Mouse (Mus musculus) CH12.LX (cell line): ENCODE measurements at regions not wholly inside any gene's neighbourhood (a gene's known extent, or its start where the extent isn't known, plus 50 kb on each side); places are given as distances from the start of the nearest gene placed in this dataset.

Experiments used
- DNase-seq: peaks from one replicate; pipeline ENCODE4 v3.0.0-alpha.2; 2013; ENCODE audit errors: extremely low read depth
- H3K27ac ChIP-seq: 2 replicates; pipeline ENCODE4 v1.5.1; 2012; ENCODE audit warnings: low read depth, mild to moderate bottlenecking, control low read depth, moderate library complexity; ENCODE audit not compliant: insufficient read depth
- H3K27me3 ChIP-seq: replicated peaks from 2 replicates; pipeline ENCODE3; 2012; ENCODE audit warnings: inconsistent platforms
- H3K36me3 ChIP-seq, 2 experiments: replicated peaks in 1 of 2; 2 replicates each; pipeline versions ENCODE3 to v1.6.1; 2012; ENCODE audit warnings: inconsistent platforms in 1 of 2, low read length in 1 of 2, mild to moderate bottlenecking in 1 of 2, mixed read lengths in 1 of 2, moderate library complexity in 1 of 2; ENCODE audit not compliant: control insufficient read depth in 1 of 2, insufficient read depth in 1 of 2
- H3K4me1 ChIP-seq, 2 experiments: 2 replicates each; pipeline ENCODE4 v1.6.1; 2012; ENCODE audit warnings: inconsistent platforms in 1 of 2, moderate library complexity in 1 of 2; ENCODE audit not compliant: insufficient read depth in 2 of 2, control insufficient read depth in 1 of 2
- H3K4me2 ChIP-seq: 2 replicates; pipeline ENCODE4 v1.6.1; 2012; ENCODE audit warnings: low read depth, mild to moderate bottlenecking, control low read depth; ENCODE audit not compliant: poor library complexity, insufficient read depth, severe bottlenecking
- H3K4me3 ChIP-seq, 3 experiments: fragments of 150-350 bp in 1 of 3; sonication (generic) in 1 of 3; replicated peaks in 1 of 3; 2 replicates each; pipeline versions ENCODE3 to v1.5.1; 2011 to 2012; ENCODE audit warnings: low read depth in 2 of 3, low read length in 2 of 3, mild to moderate bottlenecking in 2 of 3, moderate library complexity in 2 of 3, control low read depth in 1 of 3, improper control_type of control experiment in 1 of 3, inconsistent platforms in 1 of 3, mixed read lengths in 1 of 3; ENCODE audit not compliant: poor library complexity in 1 of 3
- H3K79me2 ChIP-seq: replicated peaks from 2 replicates; pipeline ENCODE4 v1.6.1; 2012; ENCODE audit warnings: mild to moderate bottlenecking, moderate library complexity; ENCODE audit not compliant: control insufficient read depth, poor library complexity, insufficient read depth, severe bottlenecking; ENCODE audit errors: extremely low read depth
- H3K9ac ChIP-seq: 2 replicates; pipeline ENCODE4 v1.6.1; 2012; ENCODE audit warnings: low read depth, mild to moderate bottlenecking, control low read depth, moderate library complexity; ENCODE audit not compliant: insufficient read depth
- H3K9me3 ChIP-seq: replicated peaks from 2 replicates; pipeline ENCODE3; 2012; ENCODE audit warnings: low read length, inconsistent platforms, mixed read lengths
- BHLHE40 ChIP-seq: IDR thresholded peaks from 2 replicates; pipeline ENCODE4 v1.6.1; 2011; ENCODE audit warnings: mild to moderate bottlenecking, low read depth, low read length, improper control_type of control experiment
- E2F4 ChIP-seq: IDR thresholded peaks from 2 replicates; pipeline ENCODE4 v1.6.1; 2011; ENCODE audit warnings: low read depth, low read length, improper control_type of control experiment; ENCODE audit not compliant: insufficient replicate concordance
- EP300 ChIP-seq: IDR thresholded peaks from 2 replicates; pipeline ENCODE4 v1.6.1; 2011; ENCODE audit warnings: low read length, improper control_type of control experiment
- ETS1 ChIP-seq: conservative IDR thresholded peaks from 2 replicates; pipeline ENCODE4 v1.6.1; 2012; ENCODE audit warnings: low read depth, mild to moderate bottlenecking, inconsistent platforms, low read length, improper control_type of control experiment, moderate library complexity
- GABPA ChIP-seq: IDR thresholded peaks from 2 replicates; pipeline ENCODE4 v1.6.1; 2012; ENCODE audit warnings: low read depth, low read length, improper control_type of control experiment, inconsistent platforms; ENCODE audit not compliant: insufficient replicate concordance
- HCFC1 ChIP-seq: IDR thresholded peaks from 2 replicates; pipeline ENCODE4 v1.6.1; 2012; ENCODE audit warnings: low read depth, mild to moderate bottlenecking, inconsistent platforms, low read length, improper control_type of control experiment
- JUN ChIP-seq: IDR thresholded peaks from 2 replicates; pipeline ENCODE4 v1.6.1; 2011; ENCODE audit warnings: low read depth, mild to moderate bottlenecking, low read length, improper control_type of control experiment, moderate library complexity; ENCODE audit not compliant: insufficient read depth
- KAT2A ChIP-seq: IDR thresholded peaks from 2 replicates; pipeline ENCODE4 v1.6.1; 2012; ENCODE audit warnings: low read length, improper control_type of control experiment, inconsistent platforms; ENCODE audit not compliant: insufficient replicate concordance
- MAFK ChIP-seq: IDR thresholded peaks from 2 replicates; pipeline ENCODE4 v1.6.1; 2011; ENCODE audit warnings: low read length, improper control_type of control experiment; ENCODE audit not compliant: insufficient replicate concordance
- MAZ ChIP-seq: IDR thresholded peaks from 2 replicates; pipeline ENCODE4 v1.6.1; 2012; ENCODE audit warnings: low read depth, mild to moderate bottlenecking, inconsistent platforms, low read length, improper control_type of control experiment, moderate library complexity
- MEF2A ChIP-seq: IDR thresholded peaks from 2 replicates; pipeline ENCODE4 v1.6.1; 2014; ENCODE audit warnings: low read depth, mild to moderate bottlenecking, inconsistent platforms, low read length, improper control_type of control experiment, borderline replicate concordance
- MXI1 ChIP-seq: IDR thresholded peaks from 2 replicates; pipeline ENCODE4 v1.6.1; 2011; ENCODE audit warnings: mild to moderate bottlenecking, low read depth, low read length, improper control_type of control experiment
- MYC ChIP-seq: IDR thresholded peaks from 2 replicates; pipeline ENCODE4 v1.6.1; 2011; ENCODE audit warnings: low read depth, mild to moderate bottlenecking, improper control_type of control experiment, low read length
- NELFE ChIP-seq: IDR thresholded peaks from 2 replicates; pipeline ENCODE4 v1.6.1; 2011; ENCODE audit warnings: low read depth, low read length, improper control_type of control experiment
- NRF1 ChIP-seq: IDR thresholded peaks from 2 replicates; pipeline ENCODE4 v1.6.1; 2014; ENCODE audit warnings: low read depth, mild to moderate bottlenecking, inconsistent platforms, low read length, improper control_type of control experiment, moderate library complexity
- PAX5 ChIP-seq: IDR thresholded peaks from 2 replicates; pipeline ENCODE4 v1.6.1; 2012; ENCODE audit warnings: low read length, inconsistent platforms, mixed read lengths
- POLR2AphosphoS2 ChIP-seq: IDR thresholded peaks from 2 replicates; pipeline ENCODE4 v1.6.1; 2011; ENCODE audit warnings: low read depth, low read length, improper control_type of control experiment
- RAD21 ChIP-seq: IDR thresholded peaks from 2 replicates; pipeline ENCODE4 v1.6.1; 2011; ENCODE audit warnings: low read depth, mild to moderate bottlenecking, low read length, improper control_type of control experiment, moderate library complexity
- RCOR1 ChIP-seq: conservative IDR thresholded peaks from 2 replicates; pipeline ENCODE4 v1.6.1; 2012; ENCODE audit warnings: low read depth, mild to moderate bottlenecking, inconsistent platforms, low read length, improper control_type of control experiment
- SIN3A ChIP-seq: IDR thresholded peaks from 2 replicates; pipeline ENCODE4 v1.6.1; 2012; ENCODE audit warnings: low read length, improper control_type of control experiment, inconsistent platforms
- SMC3 ChIP-seq: IDR thresholded peaks from 2 replicates; pipeline ENCODE4 v1.6.1; 2011; ENCODE audit warnings: low read depth, low read length, improper control_type of control experiment
- TCF12 ChIP-seq: IDR thresholded peaks from 2 replicates; pipeline ENCODE4 v1.6.1; 2014; ENCODE audit warnings: low read depth, mild to moderate bottlenecking, inconsistent platforms, low read length, improper control_type of control experiment
- ZMIZ1 ChIP-seq: IDR thresholded peaks from 2 replicates; pipeline ENCODE4 v1.6.1; 2012; ENCODE audit warnings: low read depth, mild to moderate bottlenecking, inconsistent platforms, low read length, improper control_type of control experiment
- dilution Hi-C: fragments of 300-500 bp; cut with MboI; formaldehyde crosslinking; loops from 2 replicates; pipeline ENCODE4 v1.14.3; 2020; ENCODE audit warnings: low sequenced_read_pairs; ENCODE audit not compliant: extremely low pct_unique_long_range_greater_than_20kb, extremely low pct_ligation_motif_present
- in situ Hi-C: fragments of 300-500 bp; cut with MboI; formaldehyde crosslinking; loops from 3 replicates; pipeline ENCODE4 v1.14.3; 2019; ENCODE audit warnings: low sequenced_read_pairs, low pct_ligation_motif_present, low pct_unique_long_range_greater_than_20kb, mixed read lengths

- H3K9ac ChIP-seq, result no peak overlapping the region
- no peaks in the 10 kb centered on the region for H3K36me3 ChIP-seq
- no peaks in the 10 kb centered on the region for H3K79me2 ChIP-seq
- no peak for TF ChIP-seq POLR2AphosphoS2
- no peak for TF ChIP-seq E2F4
- TF ChIP-seq ETS1, result no peak
- TF ChIP-seq NRF1, result no peak
- TF ChIP-seq PAX5, result no peak
- TF ChIP-seq BHLHE40, result no peak
- TF ChIP-seq TCF12, result no peak
- TF ChIP-seq MAZ, result no peak
- no peak for TF ChIP-seq MYC
- no peak for TF ChIP-seq SMC3
- TF ChIP-seq JUN, result no peak
- TF ChIP-seq ZMIZ1, result no peak
- no peak for TF ChIP-seq MXI1
- no peak for TF ChIP-seq MAFK
- DNase-seq, result no peak
- H3K4me3 ChIP-seq, result no peak overlapping the region
- in situ Hi-C loops, result no loop called here
- no peak overlapping the region for H3K4me2 ChIP-seq
- dilution Hi-C loops, result no loop called here
- no peaks in the 10 kb centered on the region for H3K27me3 ChIP-seq
- H3K27ac ChIP-seq, result no peak overlapping the region
- H3K9me3 ChIP-seq, result peaks cover 2% of the 10 kb centered on the region
- no peaks in the 10 kb centered on the region for H3K4me1 ChIP-seq
These were observed 356.8 kb upstream of the Acvr2a start for GRCm38 (mm10) chr2:48457117-48457516.

DNA sequence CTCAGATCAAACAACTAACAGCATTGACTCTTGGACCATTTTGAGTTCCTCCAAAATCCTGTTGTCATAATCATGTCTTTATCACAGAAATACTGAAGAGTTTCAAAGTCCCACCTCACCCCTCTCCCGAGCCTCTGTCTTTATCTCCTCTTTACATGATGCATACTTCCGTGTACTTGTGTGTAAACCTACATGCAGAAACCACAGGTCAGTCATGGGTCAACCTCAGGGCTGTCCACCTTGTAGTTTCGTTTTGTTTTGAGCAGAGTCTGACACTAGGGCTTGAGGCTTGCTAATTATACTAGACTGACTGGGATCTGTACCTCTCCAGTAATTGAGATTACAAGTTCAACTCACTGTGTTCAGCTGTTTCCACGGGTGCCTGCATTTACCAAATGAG is 348.4 kb upstream of the Acvr2a start:
- Histone ChIP-seq H3K4me1 (no peaks in the 10 kb centered on the region), H3K9me3 (no peaks in the 10 kb centered on the region), H3K9ac (no peak overlapping the region), H3K27ac (no peak overlapping the region), H3K79me2 (no peaks in the 10 kb centered on the region)
- dilution Hi-C loops, result no loop called here
- in situ Hi-C loops, result no loop called here
- DNase-seq, result no peak
- no peak for TF ChIP-seq E2F4
- no peak for TF ChIP-seq SIN3A
- no peak for TF ChIP-seq KAT2A
- no peak for TF ChIP-seq EP300
- TF ChIP-seq HCFC1, result no peak
- no peak for TF ChIP-seq ZMIZ1
- TF ChIP-seq TCF12, result no peak
- TF ChIP-seq RAD21, result no peak
- no peak for TF ChIP-seq GABPA
- no peak for TF ChIP-seq RCOR1
- TF ChIP-seq NELFE, result no peak
- no peak for TF ChIP-seq MEF2A
- TF ChIP-seq ETS1, result no peak
- TF ChIP-seq, all 38 proteins: peak for 0
- Histone ChIP-seq H3K36me3 (no peaks in the 10 kb centered on the region), H3K27me3 (no peaks in the 10 kb centered on the region), H3K4me3 (no peak overlapping the region), H3K4me2 (no peak overlapping the region)
